Mouse (Mus musculus) ovary, adult 10 weeks (tissue): Measurements from ENCODE around the gene Clic3. TPM values are rescaled to one million over a fixed set of nuclear protein-coding genes. Genes with fewer than 3 reads are reported as not detected.

Source experiments
- polyA plus RNA-seq: library from polyadenylated mRNA; stranded (reverse); fragments of 350-450 nt; fragmentation: Illumina TruSeq; extraction: RNeasy Lipid Tissue Mini Kit (QIAGEN cat#74804); gene quantifications from one replicate; pipeline ENCODE4 v1.2.3, GENCODE M21; 2014

The Clic3 gene
- not detected for polyA plus RNA-seq

DNA sequence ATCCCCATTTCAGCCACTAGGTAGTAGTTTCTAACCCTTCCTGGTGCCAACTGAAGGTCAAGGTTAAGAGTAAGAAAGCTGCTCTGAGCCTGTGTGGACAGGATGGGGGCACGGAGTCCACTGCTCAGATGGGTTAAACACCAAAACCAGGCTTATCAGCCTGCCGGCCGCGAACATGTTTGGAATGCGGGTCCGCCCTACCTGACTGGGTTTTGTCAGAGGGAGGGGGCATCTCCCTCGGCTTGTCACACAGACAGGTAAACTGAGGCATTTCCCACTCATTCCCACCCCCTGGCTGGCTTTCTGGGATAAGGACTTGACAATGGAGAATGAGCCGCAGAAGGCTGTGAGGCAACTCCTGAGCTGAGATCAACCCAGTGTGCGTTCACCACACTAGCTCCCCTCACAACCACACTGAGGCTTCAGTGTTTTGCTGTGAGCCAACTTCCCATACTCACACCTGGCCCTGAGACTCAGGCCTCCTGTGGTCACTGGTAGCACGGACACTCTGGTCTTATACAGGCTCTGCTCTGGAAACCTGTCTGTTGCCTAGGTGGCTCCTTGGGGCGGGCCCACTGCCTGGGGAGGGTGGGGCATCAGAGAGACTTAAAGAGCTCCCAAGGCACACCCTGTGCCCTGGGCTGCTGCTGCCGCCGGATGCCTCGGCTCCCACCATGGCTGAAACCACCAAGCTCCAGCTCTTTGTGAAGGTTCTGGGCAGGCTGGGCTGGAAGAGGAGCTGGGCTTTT is at the start of gene Clic3:
Clic3 (plus strand) TSS at position 634 of the 749 bp plus-strand sequence.

DNA sequence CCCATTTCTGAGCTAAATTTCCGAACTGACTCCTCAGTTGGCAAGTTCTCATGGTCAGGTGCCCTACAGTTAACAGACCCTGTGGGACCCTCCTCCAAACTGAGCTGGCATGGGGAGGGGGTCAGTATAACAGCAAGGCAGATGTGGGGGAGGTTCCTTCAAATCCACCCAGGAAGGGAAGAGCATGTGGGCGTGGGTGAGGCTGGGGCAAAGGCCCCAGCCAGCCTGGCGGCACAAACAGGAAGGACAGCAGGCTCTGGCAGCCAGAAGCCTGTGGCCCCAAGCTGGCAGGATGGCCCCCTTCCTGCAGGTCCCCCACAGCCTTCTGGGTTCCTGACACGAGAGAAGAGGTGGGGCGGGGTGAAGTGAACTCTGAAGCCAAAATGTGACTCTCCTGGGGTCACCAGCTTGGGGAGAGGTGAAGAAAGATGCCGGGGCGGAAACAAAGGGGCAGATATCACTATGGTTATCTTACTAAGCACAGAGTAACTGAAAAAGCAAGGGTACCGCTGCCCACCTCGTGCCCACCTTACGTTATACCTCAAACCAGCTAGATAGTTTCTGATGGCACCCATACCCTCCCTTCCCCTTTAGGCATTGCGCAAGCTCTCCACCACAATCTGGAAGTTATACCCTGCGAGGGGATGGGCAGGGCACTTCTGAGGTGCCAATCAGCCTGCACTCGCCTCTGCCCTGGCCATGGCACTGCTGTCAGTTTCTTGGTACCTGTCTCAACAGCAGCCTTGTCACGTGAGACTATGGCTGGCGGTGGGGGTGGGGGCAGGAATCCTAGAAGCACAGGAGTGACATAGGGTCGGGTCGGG is 33.8 kb upstream of the Clic3 start, which contains the start of gene Fut7:
Fut7 (plus strand) TSS at position 681 of the 824 bp plus-strand sequence.

DNA sequence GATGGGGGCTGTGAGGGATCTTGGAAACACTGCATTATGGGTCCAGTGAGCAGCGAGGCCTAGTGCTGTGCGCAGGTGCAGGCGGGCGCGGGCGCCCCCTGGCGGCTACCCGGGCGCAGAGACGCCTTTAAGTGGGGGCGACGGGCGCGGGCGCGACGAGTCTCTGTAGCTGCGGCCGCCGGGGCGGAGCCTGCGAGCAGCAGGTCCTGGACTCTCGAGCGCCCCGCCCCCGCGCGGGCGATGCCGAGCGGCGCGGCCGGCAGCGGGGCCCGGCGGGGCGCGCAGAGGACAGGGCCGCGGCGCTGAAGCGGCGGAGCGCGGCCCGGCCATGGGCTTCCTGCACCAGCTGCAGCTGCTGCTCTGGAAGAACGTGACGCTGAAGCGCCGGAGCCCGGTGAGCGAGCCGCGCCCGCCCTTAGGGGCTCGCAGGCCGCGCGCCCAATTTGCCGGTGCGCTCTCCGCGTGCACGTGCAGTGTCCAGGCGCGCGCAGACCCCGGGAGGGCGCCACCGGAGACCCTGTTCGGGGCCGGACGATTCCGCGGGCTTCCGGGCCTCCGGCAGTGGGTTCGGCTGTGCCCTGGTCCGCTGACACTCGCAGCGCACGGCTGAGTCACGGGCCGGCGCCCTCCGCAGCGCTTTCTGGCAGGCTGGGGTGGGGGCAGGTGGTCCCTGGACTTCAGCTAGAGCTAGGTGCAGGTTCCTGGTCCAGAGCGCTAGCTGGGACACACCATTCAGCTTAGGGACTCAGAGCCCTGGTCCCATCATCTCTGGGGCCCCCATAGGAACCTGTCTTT is 28.0 kb upstream of the Clic3 start, which contains the start of gene Abca2:
Abca2 (plus strand) TSS at position 262 of the 795 bp plus-strand sequence.

DNA sequence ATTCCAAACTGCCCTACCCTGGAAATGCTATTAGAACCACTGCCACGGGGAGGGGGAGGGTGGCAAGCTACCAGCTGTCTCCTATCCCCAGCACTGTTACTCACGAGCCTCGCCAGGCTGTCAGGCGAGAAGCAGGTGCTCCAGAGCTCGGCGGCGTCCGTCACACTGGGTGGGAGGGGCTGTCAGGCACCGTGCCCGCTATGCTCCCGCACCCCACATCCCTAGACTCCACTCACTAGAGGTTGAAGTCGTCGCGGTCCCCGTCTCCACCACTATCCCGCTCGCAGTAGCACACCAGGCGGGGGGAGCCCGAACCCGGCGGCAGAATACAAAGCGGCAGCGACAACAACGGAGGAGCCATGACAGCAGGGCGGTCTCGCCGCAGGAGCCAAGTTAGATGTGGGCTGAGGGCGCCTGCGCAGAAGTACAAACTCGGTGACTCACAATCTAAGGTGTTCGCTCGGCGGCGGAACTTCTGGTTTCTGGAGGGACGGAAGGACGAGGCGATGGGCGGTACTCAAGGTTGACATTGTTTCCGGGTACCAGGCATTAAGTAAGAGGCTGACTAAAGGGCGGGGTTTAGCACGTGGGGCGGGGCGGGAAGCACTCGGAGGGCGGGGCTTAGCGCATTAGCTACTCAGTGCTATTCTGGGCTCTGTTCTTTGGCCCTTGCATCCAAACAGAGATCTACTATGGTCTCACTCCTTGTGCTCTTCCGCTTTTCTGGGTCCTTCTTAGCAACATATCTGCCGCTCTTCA is 4.1 kb downstream of the Clic3 start, which contains the start of gene Paxx:
Paxx (minus strand) TSS at position 544 of the 759 bp plus-strand sequence.

DNA sequence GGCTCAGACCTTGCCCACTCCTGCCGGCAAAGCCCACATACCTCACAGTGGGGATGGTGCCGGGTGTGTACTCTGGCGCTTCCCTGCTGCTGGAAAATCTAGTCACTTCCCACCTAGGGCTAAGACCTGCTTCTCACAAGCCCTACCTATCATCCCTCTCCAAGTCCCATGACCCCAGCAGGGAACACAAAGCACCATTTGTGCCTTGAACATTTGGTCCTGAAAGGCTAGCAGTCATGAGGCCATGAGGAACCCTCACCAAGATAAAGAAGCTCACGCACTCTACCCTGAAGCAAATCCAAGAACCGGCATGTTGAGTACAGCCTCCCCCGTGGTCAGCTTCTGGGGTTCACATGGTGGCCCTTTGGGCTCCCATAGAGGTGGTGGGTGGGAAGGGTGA is 13.3 kb downstream of the Clic3 start, which contains the start of gene Ptgds:
Ptgds (minus strand) TSS at position 78 of the 400 bp plus-strand sequence.

DNA sequence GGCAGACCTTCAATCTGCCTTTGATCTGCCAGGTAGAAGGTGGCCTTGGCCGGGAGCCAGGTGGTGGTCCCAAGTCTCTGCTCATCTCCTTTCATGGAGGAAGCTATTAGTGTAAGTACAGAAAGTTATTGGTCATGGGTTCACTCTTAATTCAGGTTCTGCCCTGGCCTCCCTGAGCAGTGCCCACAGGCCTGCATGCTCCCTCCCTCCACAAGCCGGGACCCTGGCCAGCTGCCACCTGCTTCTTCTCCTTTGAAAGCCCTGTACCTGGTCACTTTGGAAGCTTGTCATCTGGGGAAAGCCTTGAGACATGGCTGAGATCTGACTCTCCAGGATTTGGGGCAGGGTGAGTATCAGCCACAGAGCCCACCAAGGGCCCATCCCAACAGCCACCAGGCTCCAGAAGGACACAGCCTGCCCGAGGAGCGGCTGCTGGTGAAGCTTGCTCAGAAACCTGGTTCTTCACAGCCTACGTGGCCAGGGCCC is 36.9 kb downstream of the Clic3 start, which contains the start of gene Lcn12:
Lcn12 (minus strand) TSS at position 436 of the 486 bp plus-strand sequence.

DNA sequence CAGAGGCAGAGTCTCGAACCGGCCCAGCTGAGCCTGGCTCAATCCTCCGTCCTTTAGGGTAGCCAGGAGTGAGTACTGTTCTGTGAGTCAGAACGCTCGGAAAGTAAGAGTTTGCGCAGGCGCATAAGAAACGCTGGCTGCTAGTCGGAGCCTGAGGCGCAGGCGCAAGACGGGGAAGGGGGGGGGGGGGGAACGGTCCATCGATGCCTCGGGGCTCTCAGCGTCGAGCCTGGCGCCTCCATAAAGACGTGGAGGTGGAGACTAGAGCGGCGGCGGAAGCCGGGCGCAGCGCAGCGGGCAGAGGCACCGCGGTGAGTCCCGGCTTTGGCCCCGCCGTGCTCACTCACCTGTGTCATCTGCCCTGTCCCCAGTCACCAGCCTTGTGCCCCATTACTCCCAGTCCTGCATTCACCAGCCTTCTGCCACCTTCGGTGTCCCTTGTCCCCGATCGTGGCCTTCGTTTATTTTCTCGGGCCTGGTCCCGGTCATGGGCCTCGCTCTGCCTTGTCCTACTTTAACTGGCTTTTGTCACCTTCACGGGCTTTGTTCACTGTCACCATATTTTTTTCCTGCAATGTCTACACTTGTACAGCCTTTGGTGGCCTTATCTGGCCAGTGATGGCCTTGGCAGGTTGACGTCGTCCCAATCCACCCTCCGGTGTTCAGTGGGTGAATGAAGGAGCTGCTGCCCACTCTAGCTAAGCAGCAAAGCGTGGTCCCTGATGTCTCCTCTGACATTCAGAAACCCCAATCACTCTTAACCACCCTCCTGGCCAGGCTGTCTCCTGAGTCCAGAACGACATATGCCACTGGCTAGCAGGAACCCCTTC is 44.2 kb downstream of the Clic3 start, which contains the start of gene Fbxw5:
Fbxw5 (plus strand) TSS at position 175 of the 830 bp plus-strand sequence.

DNA sequence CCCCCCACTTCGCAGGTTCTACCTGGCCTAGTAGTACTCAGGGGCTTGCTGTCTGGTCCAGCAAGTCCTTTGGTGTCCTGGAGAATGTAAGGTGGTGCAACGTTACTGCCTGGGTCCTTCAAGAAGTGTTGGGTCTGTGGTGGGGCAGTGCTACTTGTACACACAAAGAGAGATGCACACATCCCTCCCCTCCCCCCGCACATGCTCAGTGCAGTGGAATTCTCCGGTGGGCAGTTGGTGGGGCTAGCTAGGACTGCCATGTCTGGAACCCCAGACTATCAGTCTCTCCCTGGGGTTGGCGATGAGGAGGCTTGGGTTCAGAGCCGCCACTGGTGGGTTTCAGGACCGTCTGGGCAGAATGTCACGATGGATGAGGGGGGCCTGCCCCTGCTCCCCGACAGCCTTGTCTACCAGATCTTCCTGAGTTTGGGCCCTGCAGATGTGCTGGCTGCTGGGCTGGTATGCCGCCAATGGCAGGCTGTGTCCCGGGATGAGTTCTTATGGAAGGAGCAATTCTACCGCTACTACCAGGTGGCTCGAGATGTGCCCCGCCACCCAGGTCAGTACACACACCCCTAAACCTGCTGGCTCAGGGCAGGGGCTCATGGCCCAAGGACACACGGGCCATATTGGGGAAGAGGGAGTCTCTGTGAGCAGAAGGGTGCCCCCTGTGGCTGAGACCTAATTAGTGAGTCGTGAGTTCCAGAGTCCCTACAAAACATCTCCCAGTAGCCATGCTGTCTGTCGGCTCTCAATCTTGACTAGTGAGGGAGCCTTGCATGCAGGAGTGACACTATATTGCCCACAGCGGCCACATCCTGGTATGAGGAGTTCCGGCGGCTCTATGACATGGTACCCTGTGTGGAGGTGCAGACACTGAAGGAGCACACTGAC is 45.2 kb downstream of the Clic3 start, which contains the start of gene C8g:
C8g (minus strand) TSS at position 127 of the 894 bp plus-strand sequence.

Other genes starting within 250 kb of the Clic3 start
- gene Nelfb, start 245.3 kb upstream of the Clic3 start, polyA plus RNA-seq = 4.4 TPM
- gene Stpg3, start 242.2 kb upstream of the Clic3 start, polyA plus RNA-seq = not detected
- not detected for gene Fam166a, start 238.1 kb upstream of the Clic3 start, polyA plus RNA-seq
- gene Tubb4b, start 232.1 kb upstream of the Clic3 start, polyA plus RNA-seq = 43.8 TPM
- not detected for gene Slc34a3, start 222.5 kb upstream of the Clic3 start, polyA plus RNA-seq
- gene Rnf224, start 220.1 kb upstream of the Clic3 start, polyA plus RNA-seq = not detected
- not detected for gene Rnf208, start 214.6 kb upstream of the Clic3 start, polyA plus RNA-seq
- not detected for gene Cysrt1, start 214.4 kb upstream of the Clic3 start, polyA plus RNA-seq
- gene AL732309.1, start 210.0 kb upstream of the Clic3 start, polyA plus RNA-seq = 0.83 TPM
- not detected for gene Tmem203, start 201.4 kb upstream of the Clic3 start, polyA plus RNA-seq
- gene Tprn, start 194.2 kb upstream of the Clic3 start, polyA plus RNA-seq = 0.31 TPM
- gene Ssna1, start 184.4 kb upstream of the Clic3 start, polyA plus RNA-seq = 0.80 TPM
- 7.8 TPM for gene Anapc2, start 184.4 kb upstream of the Clic3 start, polyA plus RNA-seq
- not detected for gene Tmem210, start 168.7 kb upstream of the Clic3 start, polyA plus RNA-seq
- not detected for gene Lrrc26, start 166.9 kb upstream of the Clic3 start, polyA plus RNA-seq
- not detected for gene Grin1, start 137.7 kb upstream of the Clic3 start, polyA plus RNA-seq
- gene Man1b1, start 124.5 kb upstream of the Clic3 start, polyA plus RNA-seq = 19.7 TPM
- 6.6 TPM for gene Dpp7, start 100.5 kb upstream of the Clic3 start, polyA plus RNA-seq
- gene Uap1l1, start 91.2 kb upstream of the Clic3 start, polyA plus RNA-seq = 0.60 TPM
- 0.17 TPM for gene Sapcd2, start 84.5 kb upstream of the Clic3 start, polyA plus RNA-seq
- 0.34 TPM for gene Entpd2, start 61.0 kb upstream of the Clic3 start, polyA plus RNA-seq
- gene Npdc1, start 57.5 kb upstream of the Clic3 start, polyA plus RNA-seq = 15.0 TPM
- gene Fut7, start 33.6 kb upstream of the Clic3 start, polyA plus RNA-seq = not detected
- gene Abca2, start 28.1 kb upstream of the Clic3 start, polyA plus RNA-seq = 0.77 TPM
- gene Paxx, start 4.3 kb downstream of the Clic3 start, polyA plus RNA-seq = 2.4 TPM
- not detected for gene Ptgds, start 13.2 kb downstream of the Clic3 start, polyA plus RNA-seq
- gene Lcn12, start 37.1 kb downstream of the Clic3 start, polyA plus RNA-seq = not detected
- 0.37 TPM for gene Fbxw5, start 43.9 kb downstream of the Clic3 start, polyA plus RNA-seq
- not detected for gene C8g, start 44.9 kb downstream of the Clic3 start, polyA plus RNA-seq
- gene Traf2, start 90.1 kb downstream of the Clic3 start, polyA plus RNA-seq = 0.66 TPM
- gene Edf1, start 101.0 kb downstream of the Clic3 start, polyA plus RNA-seq = 2.4 TPM
- not detected for gene Mamdc4, start 118.0 kb downstream of the Clic3 start, polyA plus RNA-seq
- 1.1 TPM for gene Phpt1, start 118.4 kb downstream of the Clic3 start, polyA plus RNA-seq
- gene Ajm1, start 124.9 kb downstream of the Clic3 start, polyA plus RNA-seq = not detected
- gene Rabl6, start 151.7 kb downstream of the Clic3 start, polyA plus RNA-seq = 65.4 TPM
- gene Ccdc183, start 160.8 kb downstream of the Clic3 start, polyA plus RNA-seq = not detected
- 1.2 TPM for gene Tmem141, start 165.2 kb downstream of the Clic3 start, polyA plus RNA-seq
- gene Fcna, start 171.2 kb downstream of the Clic3 start, polyA plus RNA-seq = 0.66 TPM
- gene Lcn8, start 196.3 kb downstream of the Clic3 start, polyA plus RNA-seq = not detected
- not detected for gene Lcn5, start 201.1 kb downstream of the Clic3 start, polyA plus RNA-seq
- gene Lcn6, start 219.9 kb downstream of the Clic3 start, polyA plus RNA-seq = not detected
- gene Lcn10, start 225.9 kb downstream of the Clic3 start, polyA plus RNA-seq = not detected
- not detected for gene Obp2a, start 243.2 kb downstream of the Clic3 start, polyA plus RNA-seq
- gene Bmyc, start 249.9 kb downstream of the Clic3 start, polyA plus RNA-seq = 17.9 TPM